Mouse (Mus musculus) testis, postnatal 14 days (tissue): Measurements from ENCODE around the gene Selenof.
A peak's percentile ranks its signal among the peaks of the same experiment; 100 is the strongest.

Experiments
- DNase-seq: peaks from one replicate; pipeline ENCODE4 v3.0.0; 2021; ENCODE audit warnings: low spot score

The Selenof gene

GRCm38 (mm10) chr3:144563916-144564315 is 6.2 kb upstream of the Selenof start:
- DNase-seq: no peak

GRCm38 (mm10) chr3:144565212-144565611 is 4.9 kb upstream of the Selenof start:
- no peak for DNase-seq

GRCm38 (mm10) chr3:144568861-144569361 is 1.2 kb upstream of the Selenof start:
- DNase-seq: peak; percentile 9

- peak; percentile 65 for DNase-seq
These were observed 618 bp upstream of the Selenof start for GRCm38 (mm10) chr3:144569401-144569971.

GRCm38 (mm10) chr3:144570816-144571487 is 848 bp downstream of the Selenof start:
- DNase-seq: no peak

GRCm38 (mm10) chr3:144574256-144574655 is 4.2 kb downstream of the Selenof start:
- no peak for DNase-seq

GRCm38 (mm10) chr3:144577366-144578340 is 7.5 kb downstream of the Selenof start:
- DNase-seq: no peak

GRCm38 (mm10) chr3:144578921-144579320 is 8.8 kb downstream of the Selenof start:
- DNase-seq: no peak

GRCm38 (mm10) chr3:144579796-144580195 is 9.7 kb downstream of the Selenof start:
- no peak for DNase-seq

- DNase-seq: no peak
These were observed 10.2 kb downstream of the Selenof start for GRCm38 (mm10) chr3:144580281-144580680.

GRCm38 (mm10) chr3:144581842-144582241 is 11.7 kb downstream of the Selenof start:
- DNase-seq: no peak

GRCm38 (mm10) chr3:144582306-144582705 is 12.2 kb downstream of the Selenof start:
- no peak for DNase-seq

GRCm38 (mm10) chr3:144583789-144584188 is 13.7 kb downstream of the Selenof start:
- DNase-seq: no peak

GRCm38 (mm10) chr3:144584789-144585553 is 14.9 kb downstream of the Selenof start:
- DNase-seq: no peak

GRCm38 (mm10) chr3:144586731-144587130 is 16.6 kb downstream of the Selenof start:
- no peak for DNase-seq

GRCm38 (mm10) chr3:144589189-144589890 is 19.2 kb downstream of the Selenof start:
- DNase-seq: no peak

GRCm38 (mm10) chr3:144592992-144593785 is 23.1 kb downstream of the Selenof start:
- DNase-seq: no peak

GRCm38 (mm10) chr3:144597121-144597520 is 27.0 kb downstream of the Selenof start:
- DNase-seq: no peak

- DNase-seq: no peak
These were observed 27.8 kb downstream of the Selenof start for GRCm38 (mm10) chr3:144597790-144598467.

- DNase-seq: no peak
These were observed 32.3 kb downstream of the Selenof start for GRCm38 (mm10) chr3:144602413-144602812.
